ENCODE assay signal across 10 mouse cellular contexts in the genomic region with DNA sequence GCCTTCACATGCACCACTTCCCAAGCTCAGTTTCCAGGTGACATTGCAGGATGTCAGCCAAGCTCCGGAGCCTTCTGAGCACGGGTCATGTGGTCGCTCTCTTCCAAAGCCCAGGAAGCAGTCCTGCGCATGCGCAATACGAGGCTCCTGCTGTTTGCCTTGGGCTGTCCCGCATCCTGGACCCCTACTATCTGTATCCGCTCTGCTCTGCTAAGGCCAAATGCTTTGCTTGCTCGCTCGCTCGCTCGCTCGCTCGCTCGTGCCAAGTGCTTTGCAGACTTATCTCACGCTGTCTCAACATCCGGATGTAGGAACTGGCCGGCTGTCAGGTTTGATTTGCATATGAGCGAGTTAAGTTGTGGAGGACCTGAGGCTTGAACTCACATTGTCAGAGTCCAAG. TPM values are rescaled to one million over a fixed set of nuclear protein-coding genes. Genes with fewer than 3 reads are reported as not detected.
DNase-seq lines count a peak whose midpoint lies in the region; ATAC-seq and TF ChIP-seq lines count a peak whose summit lies in the region.
"Had no signal": no experiment of that assay in that cellular context is flagged by ENCODE, and none has a peak within 500 bp of the region (broad histone marks: within the 10 kb centered on the region; RNA-seq: fewer than 3 reads in every experiment).

No protein-coding gene starts in this region.

- no peak overlapping the region for H3K27ac ChIP-seq in stomach, embryonic 15.5 days
- H3K27ac ChIP-seq: midbrain, embryonic 12.5 days had no signal

- no peaks in the 10 kb centered on the region for H3K9me3 ChIP-seq in stomach, embryonic 15.5 days
- H3K9me3 ChIP-seq: midbrain, embryonic 12.5 days had no signal

- H3K36me3 ChIP-seq in stomach, embryonic 15.5 days, result no peaks in the 10 kb centered on the region
- H3K36me3 ChIP-seq: midbrain, embryonic 12.5 days had no signal

- H3K9ac ChIP-seq in stomach, embryonic 15.5 days, result no peak overlapping the region
- H3K9ac ChIP-seq: midbrain, embryonic 12.5 days had no signal

- peak overlapping the region; percentile 10 for H3K4me3 ChIP-seq in lung, adult 2 months (replicated peaks; ENCODE audit: extremely low read depth, low read depth, low read length)
- no peak overlapping the region for H3K4me3 ChIP-seq in stomach, embryonic 15.5 days (replicated peaks)
- H3K4me3 ChIP-seq: midbrain, embryonic 12.5 days had no signal

- WGBS in lung, adult 2 months, result 43% methylated on average over 19 of the region's 19 CpGs
- 64% methylated on average over 19 of the region's 19 CpGs for WGBS in stomach, embryonic 15.5 days

- no peaks in the 10 kb centered on the region for H3K27me3 ChIP-seq in stomach, embryonic 15.5 days (replicated peaks)
- H3K27me3 ChIP-seq: midbrain, embryonic 12.5 days had no signal

- no peak for ATAC-seq in CD4-positive, CD25-positive, alpha-beta regulatory T cell, adult 4 months
- ATAC-seq in stomach, embryonic 15.5 days (ENCODE audit: insufficient read depth, low FRiP score, low read depth), result no peak
- no peak for ATAC-seq in megakaryocyte progenitor cell, adult 5-6 weeks (replicated peaks; ENCODE audit: poor library complexity)

- intact Hi-C loops in heart, postnatal 10 days (cut with DNase I), result no loop called here
- intact Hi-C loops in left cerebral cortex, postnatal 36 days (cut with DNase I), result no loop called here

- DNase-seq in CD4-positive, CD25-positive, alpha-beta regulatory T cell, adult 2 months (ENCODE audit: low read depth, low spot score), result peak; percentile 31
- DNase-seq in lung, adult 2 months, result no peak
- no peak for DNase-seq in lung, postnatal 25 days (ENCODE audit: low spot score)
- peak; percentile 74 to 76 for DNase-seq in heart, postnatal 10 days
- no peak for DNase-seq in left cerebral cortex, postnatal 36 days (ENCODE audit: low spot score in 2 of 2)
- DNase-seq: thymus, postnatal 25 days had no signal

- H3K4me2 ChIP-seq in stomach, embryonic 15.5 days, result 0 out of 2 replicates have a peak overlapping the region, but pooled peaks have one; percentile 19
- H3K4me2 ChIP-seq: midbrain, embryonic 12.5 days had no signal

- no peak for TF ChIP-seq POLR2A in lung, adult 2 months (IDR thresholded peaks at IDR 0.05; ENCODE audit: borderline replicate concordance, extremely low read depth, low read depth, low read length)

- TF ChIP-seq CTCF in lung, adult 2 months (IDR thresholded peaks at IDR 0.05; ENCODE audit: insufficient read depth, low read length), result no peak

- no peaks in the 10 kb centered on the region for H3K4me1 ChIP-seq in lung, adult 2 months (ENCODE audit: control insufficient read depth, insufficient read depth, low read length)
- H3K4me1 ChIP-seq in stomach, embryonic 15.5 days, result no peaks in the 10 kb centered on the region
- H3K4me1 ChIP-seq: midbrain, embryonic 12.5 days had no signal

RNA-seq across cellular contexts. Expression of a gene that starts 25.6 kb away (rescaled TPM):
- 1 to 10 TPM; 3.0 to 3.8 TPM for polyA plus RNA-seq in CD4-positive, CD25-positive, alpha-beta regulatory T cell, adult 4 months (2017; shearing (Covaris generic))
- polyA plus RNA-seq in lung, adult 2 months (2012; rRNA removed), result 7.4 and 9.5 TPM in 2 replicates
- 10 to 100 TPM; 11.5 to 13.0 TPM for total RNA-seq in heart, postnatal 10 days (2021)
- polyA plus RNA-seq in stomach, embryonic 15.5 days (2015; fragmentation: Nextera tagmentation; extraction: Ambion mirVana), result 2.2 and 4.2 TPM in 2 replicates
- total RNA-seq in megakaryocyte progenitor cell, adult 5-6 weeks (2015), result 0.39 and 0.69 TPM in 2 replicates
- 0.33 and 1.2 TPM in 2 replicates for total RNA-seq in megakaryocyte progenitor cell, adult 5-6 weeks (2017)
- 10 to 100 TPM; 15.7 to 18.8 TPM for total RNA-seq in left cerebral cortex, postnatal 36 days (2021)

RNA-seq across cellular contexts. Expression of a gene that starts 47.0 kb away (rescaled TPM):
- polyA plus RNA-seq in CD4-positive, CD25-positive, alpha-beta regulatory T cell, adult 4 months (2017; shearing (Covaris generic)), result not detected
- polyA plus RNA-seq in lung, adult 2 months (2012; rRNA removed), result 0.02 TPM in 1 of 2 replicates, not detected in the other
- not detected for total RNA-seq in heart, postnatal 10 days (2021)
- not detected in 2 replicates for polyA plus RNA-seq in stomach, embryonic 15.5 days (2015; fragmentation: Nextera tagmentation; extraction: Ambion mirVana)
- total RNA-seq in megakaryocyte progenitor cell, adult 5-6 weeks (2015), result not detected in 2 replicates
- total RNA-seq in megakaryocyte progenitor cell, adult 5-6 weeks (2017), result not detected in 2 replicates
- total RNA-seq in left cerebral cortex, postnatal 36 days (2021), result not detected
- polyA plus RNA-seq: midbrain, embryonic 12.5 days had no signal

Comparison
In these comparisons a context has a peak if more than half of its experiments do, and no peak if none do; other contexts are left out.
1. DNase-seq: peak in CD4-positive, CD25-positive, alpha-beta regulatory T cell, adult 2 months (single experiment) and heart, postnatal 10 days (2 of 2); none in lung, adult 2 months (single experiment), lung, postnatal 25 days (single experiment) and left cerebral cortex, postnatal 36 days (0 of 2).
2. RNA of a gene that starts 25.6 kb away (total RNA-seq): 15.7 to 18.8 TPM in left cerebral cortex, postnatal 36 days and 11.5 to 13.0 TPM in heart, postnatal 10 days; 0.33 to 1.2 TPM in megakaryocyte progenitor cell, adult 5-6 weeks; every median in the first group is over 4 times any median in the second.